Mouse (Mus musculus) adrenal gland, adult 2 months (tissue): ENCODE data around the gene Eif2ak4. TPM values are rescaled to one million over a fixed set of nuclear protein-coding genes. Genes with fewer than 3 reads are reported as not detected.

Experiments used
- DNase-seq: peaks from one replicate; pipeline ENCODE4 v3.0.0; 2021
- long read RNA-seq: library from polyadenylated mRNA; stranded (forward); transcript quantifications from one replicate; pipeline ENCODE4 v2.0.0, GENCODE M21; 2021
- polyA plus RNA-seq: library from polyadenylated mRNA; depleted of rRNA; stranded (reverse); fragments of >200 nt; gene quantifications from 2 replicates; pipeline ENCODE4 v1.2.3, GENCODE M21; 2012; rRNA removed
- total RNA-seq, 2 experiments: library from RNA; stranded (reverse); gene quantifications; 2 replicates each; pipeline ENCODE4 v1.2.3; 2021

Gene Eif2ak4
- total RNA-seq (10 to 100 TPM; 15.1 to 17.0 TPM), polyA plus RNA-seq (11.2 and 11.9 TPM in 2 replicates)
- long read RNA-seq, full-length matches to known transcripts: 7 of 12 reads
- long read RNA-seq, partial matches to known transcripts: 2 of 12 reads
- long read RNA-seq, other reads (novel, unspliced or antisense): 3 of 12 reads

- peak; percentile 100 for DNase-seq
Measured at GRCm38 (mm10) chr2:118388341-118389335, at the start of gene Eif2ak4. Gene Eif2ak4 (plus strand): TSS chr2:118388618.

GRCm38 (mm10) chr2:118341295-118341694, 47.1 kb upstream of the Eif2ak4 start:
- no peak for DNase-seq

DNA sequence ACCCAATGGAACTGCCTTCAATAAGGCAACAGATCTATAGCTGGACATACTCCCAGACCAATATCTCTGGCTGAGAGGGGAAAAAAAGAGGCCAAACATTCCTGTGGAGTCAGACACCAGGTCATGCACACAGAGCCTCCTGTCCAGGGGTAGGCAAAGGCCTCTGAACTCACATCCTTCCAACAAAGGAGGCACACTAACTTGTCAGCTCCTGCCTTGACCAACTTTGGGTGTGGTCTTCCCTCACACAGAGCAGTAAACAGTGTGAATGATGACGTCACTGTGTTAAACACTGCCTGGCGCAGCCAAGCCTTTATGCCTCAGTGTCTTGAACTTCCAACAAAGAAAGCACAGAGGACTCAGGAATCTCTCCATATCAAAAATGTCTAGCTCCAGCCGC, 44.5 kb upstream of the Eif2ak4 start:
- DNase-seq: no peak

DNA sequence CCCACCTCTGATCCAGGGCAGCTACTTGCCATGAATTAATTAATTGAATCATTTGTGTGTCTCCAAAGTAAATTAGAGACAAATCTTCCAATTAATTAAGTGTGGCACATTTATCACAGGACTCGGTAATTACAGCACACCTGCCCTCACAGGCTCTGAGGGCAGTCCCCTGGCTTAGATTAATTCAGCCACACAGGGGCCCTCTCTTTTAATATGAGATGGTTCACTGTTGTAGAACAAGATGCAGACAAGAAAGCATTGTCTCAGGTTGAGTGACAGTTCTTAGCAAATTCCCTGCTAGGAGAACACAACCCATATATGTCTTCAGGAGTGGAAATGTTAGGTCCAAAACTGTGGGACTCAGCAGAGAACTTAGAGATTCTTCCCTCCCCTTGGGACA, 42.9 kb upstream of the Eif2ak4 start:
- no peak for DNase-seq

DNA sequence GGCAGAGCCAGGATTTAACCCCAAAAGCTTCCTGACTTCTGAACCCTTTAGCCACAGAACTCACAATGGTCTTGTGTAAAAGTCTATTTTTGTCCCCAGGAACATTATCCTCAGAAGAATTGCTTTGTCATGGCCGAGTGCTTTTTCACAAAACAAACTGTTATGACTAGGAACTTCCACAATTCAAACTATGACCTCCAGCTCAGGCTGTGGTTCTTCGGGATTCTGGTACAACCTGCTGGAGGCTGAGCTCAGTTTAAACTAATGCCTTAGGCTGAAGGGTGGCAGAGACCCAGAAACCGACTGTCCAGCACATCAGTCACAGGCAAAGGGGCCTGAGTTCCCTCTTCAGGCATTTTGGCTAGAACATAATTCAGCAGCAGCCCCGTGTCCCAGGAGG, 34.9 kb upstream of the Eif2ak4 start:
- DNase-seq: no peak

- DNase-seq: no peak
Measured at GRCm38 (mm10) chr2:118353916-118354403, 34.5 kb upstream of the Eif2ak4 start.

- DNase-seq: no peak
Measured at GRCm38 (mm10) chr2:118355138-118355719, 33.2 kb upstream of the Eif2ak4 start.

DNA sequence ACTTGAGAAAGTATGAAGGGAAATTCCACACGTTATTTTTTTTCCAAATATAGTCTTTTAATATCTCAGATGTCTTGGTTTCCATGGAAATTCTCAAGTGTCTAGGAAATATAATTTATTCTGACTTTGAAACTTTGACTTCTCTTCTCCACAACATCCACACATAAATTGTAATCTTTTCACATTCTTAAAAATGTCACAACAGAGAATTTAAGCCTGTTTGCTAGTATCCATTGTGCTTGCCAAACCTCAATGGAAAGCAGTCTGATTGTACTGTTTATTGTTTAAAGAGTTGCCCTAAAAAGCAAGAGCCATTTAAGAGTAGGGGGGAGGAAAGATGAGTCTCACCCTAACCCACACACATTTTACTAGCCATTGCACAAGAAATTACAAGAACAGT, 16.6 kb upstream of the Eif2ak4 start:
- no peak for DNase-seq

DNA sequence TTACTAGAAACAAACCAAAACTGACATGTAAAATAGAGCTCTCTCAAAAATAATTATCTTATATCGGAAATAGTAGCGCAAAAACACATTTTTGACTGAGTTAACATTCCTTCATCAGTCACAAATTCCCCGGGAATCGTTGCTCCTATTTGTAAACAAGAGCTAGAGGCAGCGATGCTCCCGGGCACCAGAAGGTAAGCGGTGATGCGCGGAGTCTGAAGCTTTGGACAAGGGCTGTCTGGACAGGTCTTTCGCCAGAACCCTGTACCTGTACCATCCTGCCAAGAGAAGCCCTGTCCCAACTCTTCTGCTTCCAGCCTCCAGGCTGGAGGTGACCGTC, 15.9 kb upstream of the Eif2ak4 start:
- no peak for DNase-seq

GRCm38 (mm10) chr2:118372901-118373571, 15.4 kb upstream of the Eif2ak4 start, which contains the start of gene Gpr176:
Gene Gpr176 (minus strand): TSS chr2:118373419.
- DNase-seq: peak; percentile 59

DNA sequence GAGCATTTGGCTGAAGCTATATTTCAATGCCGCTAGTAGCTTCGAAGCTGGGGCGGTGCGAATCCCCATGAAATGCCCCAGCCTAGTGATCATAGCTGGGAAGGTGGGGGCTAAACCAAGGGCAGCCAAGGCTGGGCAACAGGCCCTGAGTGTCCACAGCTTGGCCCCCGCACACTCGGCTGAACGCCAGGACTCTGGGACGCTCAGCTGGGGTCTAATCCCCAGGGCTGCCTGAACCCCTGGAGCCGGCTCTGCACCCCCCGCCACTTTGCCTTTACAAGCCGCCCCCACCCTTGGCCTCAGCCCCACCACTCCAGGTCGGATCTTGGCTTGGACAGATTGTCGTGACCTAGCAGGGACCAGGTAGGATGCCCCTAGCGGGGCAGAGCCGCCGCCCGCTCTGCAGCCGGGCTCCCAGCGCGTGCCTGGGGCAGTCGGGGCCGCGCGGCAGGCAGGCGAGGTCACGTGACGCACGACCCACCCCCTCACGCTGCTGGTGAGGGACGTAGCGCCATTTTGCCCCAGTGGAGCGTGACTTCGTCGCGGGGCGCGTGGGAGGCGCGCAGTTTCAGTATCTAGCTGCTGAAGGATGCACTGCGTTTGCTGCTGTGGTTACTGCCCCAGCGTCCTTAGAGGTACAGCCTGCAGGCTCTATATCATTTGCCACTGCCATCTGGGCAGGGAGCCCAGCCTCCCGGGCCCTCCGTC, 14.7 kb upstream of the Eif2ak4 start:
- peak; percentile 78 for DNase-seq

DNA sequence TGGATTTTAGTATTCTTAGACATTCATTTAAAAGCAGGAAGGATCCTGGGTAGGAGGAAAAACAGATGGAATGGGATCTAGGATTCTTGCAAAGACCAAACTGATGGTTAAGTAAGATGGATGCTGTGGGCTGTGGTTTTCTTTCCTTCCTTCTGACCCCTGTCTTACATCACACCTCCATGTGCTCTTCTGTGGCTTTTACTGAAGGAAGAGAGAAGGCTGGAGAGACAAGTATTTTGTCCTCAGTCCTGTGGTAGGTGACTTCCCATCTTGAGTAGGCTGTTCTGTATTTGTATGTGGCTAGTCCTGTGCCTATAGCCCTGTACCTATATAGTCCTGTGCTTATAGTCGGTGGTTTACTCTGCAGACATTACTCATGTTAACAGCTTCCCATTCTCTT, 12.9 kb upstream of the Eif2ak4 start:
- DNase-seq: no peak

DNA sequence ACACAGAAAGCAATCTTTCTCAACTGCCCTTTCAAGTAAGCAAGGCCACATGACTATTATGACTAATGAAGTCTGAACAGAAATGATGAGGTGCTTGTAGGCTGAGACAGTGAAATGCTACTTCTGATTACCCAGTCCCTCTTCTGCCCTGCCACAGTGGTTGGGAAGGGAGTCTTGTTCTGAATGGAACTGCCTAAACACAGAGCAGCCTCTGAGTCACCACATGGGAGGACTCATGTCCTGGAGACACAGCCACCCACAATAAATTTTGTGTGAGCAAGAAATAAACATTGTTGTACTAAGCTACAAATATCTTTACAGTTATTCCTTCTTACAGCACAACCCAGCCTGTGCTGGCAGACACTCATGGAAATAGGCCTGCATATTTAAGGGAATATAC, 12.5 kb upstream of the Eif2ak4 start:
- DNase-seq: peak; percentile 42

GRCm38 (mm10) chr2:118379756-118380155, 8.7 kb upstream of the Eif2ak4 start:
- no peak for DNase-seq

DNA sequence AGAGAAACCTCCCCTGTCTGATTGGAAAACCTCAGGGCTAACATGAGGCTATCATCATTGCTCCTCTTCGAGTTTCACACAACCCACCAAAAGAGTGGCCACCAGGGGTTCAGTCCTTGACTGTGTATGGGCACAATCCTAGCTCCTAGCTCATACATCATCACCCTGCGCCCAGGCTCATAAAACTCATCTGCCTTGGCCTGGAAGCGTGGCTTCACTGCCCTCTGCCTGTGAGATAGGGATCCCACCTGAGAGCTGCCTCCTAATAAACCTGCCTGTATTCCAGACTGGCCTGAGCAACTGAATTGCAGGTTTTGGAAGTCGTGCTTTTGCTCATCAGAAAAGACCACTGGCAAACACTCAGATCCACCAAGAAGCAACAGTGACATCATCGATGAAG, 5.0 kb upstream of the Eif2ak4 start:
- DNase-seq: no peak

DNA sequence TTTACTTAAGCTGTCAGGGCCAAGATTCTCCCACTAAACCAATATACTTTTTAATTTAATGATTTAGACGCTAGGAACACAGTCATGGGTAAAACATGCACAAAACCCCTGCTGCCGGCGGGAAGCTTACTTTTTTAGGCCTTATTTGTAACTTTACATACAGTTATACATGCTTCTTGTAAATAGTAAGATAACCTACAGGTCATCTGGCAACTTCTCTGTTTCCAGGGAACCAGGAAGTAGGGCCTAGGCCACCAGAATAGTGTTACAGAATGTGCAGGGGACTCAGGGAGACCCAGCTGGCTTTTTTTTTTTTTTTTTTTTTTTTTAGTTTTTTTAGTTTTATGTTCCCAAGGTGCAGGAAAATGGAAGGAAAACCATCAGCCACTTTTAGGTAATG, 1.2 kb downstream of the Eif2ak4 start:
- no peak for DNase-seq

DNA sequence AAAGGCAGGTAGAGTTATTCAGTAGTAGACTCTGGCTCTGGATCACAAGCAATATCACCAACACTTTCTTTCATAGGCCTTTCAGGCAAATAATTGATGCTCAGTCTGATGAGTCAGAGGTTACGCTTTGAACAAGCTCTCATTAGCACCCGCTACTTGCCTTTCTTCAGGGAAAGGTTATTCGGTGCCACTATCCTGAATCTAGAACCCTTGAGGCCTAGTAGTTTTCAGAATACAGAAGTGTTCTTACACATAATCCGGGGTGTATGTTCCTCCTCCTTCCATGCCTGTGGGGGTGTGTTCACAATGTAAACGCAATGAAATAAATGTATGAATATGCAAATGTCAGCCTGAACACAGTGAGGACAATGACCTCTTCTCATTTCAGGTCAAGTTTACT, 1.7 kb downstream of the Eif2ak4 start:
- DNase-seq: no peak

- DNase-seq: no peak
Measured at GRCm38 (mm10) chr2:118391201-118391600, 2.8 kb downstream of the Eif2ak4 start.

GRCm38 (mm10) chr2:118399751-118400150, 11.3 kb downstream of the Eif2ak4 start:
- no peak for DNase-seq

- no peak for DNase-seq
Measured at GRCm38 (mm10) chr2:118401834-118402727, 13.7 kb downstream of the Eif2ak4 start.

DNA sequence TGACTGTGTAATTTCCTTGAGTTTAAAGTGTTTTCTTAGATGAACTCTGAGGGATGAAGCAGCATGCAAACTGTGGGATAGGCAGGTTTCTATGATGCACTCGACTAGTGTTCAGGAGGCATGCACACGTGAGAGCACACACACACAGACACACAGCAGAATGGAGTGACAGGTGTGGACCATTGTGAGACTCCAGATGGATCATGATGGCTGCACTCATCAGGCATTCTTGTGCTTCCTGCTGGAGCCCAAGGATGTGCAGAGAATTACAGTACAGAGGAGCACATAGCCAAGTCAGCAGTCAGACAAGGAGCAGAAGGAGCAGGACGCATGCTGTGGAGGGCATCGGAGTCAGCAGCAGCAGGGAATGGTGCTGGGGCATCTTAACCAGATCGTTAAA, 15.9 kb downstream of the Eif2ak4 start:
- no peak for DNase-seq
